Mouse (Mus musculus) thymus, adult 2 months (tissue): ENCODE measurements at regions not wholly inside any gene's neighbourhood (a gene's known extent, or its start where the extent isn't known, plus 50 kb on each side); places are given as distances from the start of the nearest gene placed in this dataset.

ENCODE experiments used
- CTCF ChIP-seq: fragments of 200-500 bp; IDR thresholded peaks from 2 replicates; pipeline ENCODE4 v1.5.1; 2012; ENCODE audit warnings: mild to moderate bottlenecking, control low read depth, low read length, moderate library complexity, borderline replicate concordance; ENCODE audit not compliant: control insufficient read depth, poor library complexity, insufficient read depth; ENCODE audit errors: extremely low read depth
- POLR2A ChIP-seq: fragments of 200-500 bp; IDR thresholded peaks from 2 replicates; pipeline ENCODE4 v1.6.1; 2012; ENCODE audit warnings: mild to moderate bottlenecking, low read length, control low read depth, moderate library complexity; ENCODE audit not compliant: control insufficient read depth, poor library complexity, insufficient read depth; ENCODE audit errors: extremely low read depth

DNA sequence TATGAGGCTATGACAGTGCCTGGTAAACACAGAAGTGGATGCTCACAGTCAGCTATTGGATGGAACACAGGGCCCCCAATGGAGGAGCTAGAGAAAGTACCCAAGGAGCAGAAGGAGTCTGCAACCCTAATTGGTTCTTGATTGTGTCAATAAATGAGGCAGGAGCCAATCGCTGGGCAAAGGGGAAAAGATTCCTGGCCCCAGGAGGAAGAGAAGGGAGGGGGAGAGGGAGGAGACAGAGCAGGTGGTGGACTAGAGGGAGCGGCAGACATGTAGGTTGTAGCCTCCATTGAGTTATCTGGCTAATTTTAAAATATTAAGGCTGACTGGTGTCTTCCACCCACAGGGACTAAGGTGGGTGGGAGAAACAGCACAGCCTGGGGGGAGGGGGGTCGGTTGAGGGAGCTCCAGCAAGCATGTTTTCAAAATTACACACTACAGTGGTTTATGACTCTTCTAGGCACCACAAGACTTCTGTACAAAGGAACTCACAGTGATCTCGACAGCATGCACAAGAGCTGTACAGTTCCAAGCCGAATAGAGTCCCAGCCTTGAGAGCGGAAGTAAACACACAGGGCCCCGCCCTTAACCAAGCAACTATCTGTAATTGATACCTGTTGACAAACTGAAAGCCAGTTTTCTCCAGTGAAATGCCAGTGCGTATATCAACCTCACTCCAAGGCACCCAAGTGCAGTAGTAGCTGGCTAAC lies 497.6 kb upstream of the Acvr2a start:
- no peak for TF ChIP-seq CTCF
- TF ChIP-seq POLR2A = no peak
